Mouse (Mus musculus): Measurements from ENCODE around the gene H13. TPM values are rescaled to one million over a fixed set of nuclear protein-coding genes. Genes with fewer than 3 reads are reported as not detected.

Gene H13
- polyA plus RNA-seq, 1 experiment from 2014 or later: 173 TPM

- Histone ChIP-seq H3K4me1 (replicated peaks; ENCODE audit: control insufficient read depth, insufficient read depth, low read length) (peaks cover 3% of the 10 kb centered on the region; the same call in 1 of the 2 replicates), H3K4me2 (ENCODE audit: low read length) (peak overlapping the region; percentile 46), H3K36me3 (ENCODE audit: control insufficient read depth, insufficient read depth) (peaks cover 20% of the 10 kb centered on the region), H3K27me3 (replicated peaks; ENCODE audit: control insufficient read depth, insufficient read depth, low read length) (no peaks in the 10 kb centered on the region), H3K27ac (ENCODE audit: low read length) (no peak overlapping the region), H3K9ac (replicated peaks; ENCODE audit: low read depth, low read length) (peak overlapping the region; percentile 46; the same call in 1 of the 2 replicates), H3K4me3 (replicated peaks; ENCODE audit: low read length) (no peak overlapping the region; the same call in 1 of the 2 replicates), H3K9me3 (ENCODE audit: control insufficient read depth, low read length) (no peaks in the 10 kb centered on the region)
- ATAC-seq: no peak
- WGBS: 92% methylated on average over 13 of the region's 13 CpGs
These were observed 24.5 kb downstream of the H13 start for GRCm38 (mm10) chr2:152693735-152694134.

GRCm38 (mm10) chr2:152694708-152695107 is 25.4 kb downstream of the H13 start:
- no peak overlapping the region for H3K9ac ChIP-seq (replicated peaks; ENCODE audit: low read depth, low read length)
- no peaks in the 10 kb centered on the region for H3K9me3 ChIP-seq (ENCODE audit: control insufficient read depth, low read length)
- H3K27ac ChIP-seq (ENCODE audit: low read length): no peak overlapping the region
- no peak for ATAC-seq
- peaks cover 20% of the 10 kb centered on the region for H3K36me3 ChIP-seq (ENCODE audit: control insufficient read depth, insufficient read depth)
- H3K4me1 ChIP-seq (replicated peaks; ENCODE audit: control insufficient read depth, insufficient read depth, low read length): peaks cover 3% of the 10 kb centered on the region; the same call in 1 of the 2 replicates
- no peak overlapping the region for H3K4me2 ChIP-seq (ENCODE audit: low read length)
- WGBS: 82% methylated on average over 7 of the region's 7 CpGs
- no peaks in the 10 kb centered on the region for H3K27me3 ChIP-seq (replicated peaks; ENCODE audit: control insufficient read depth, insufficient read depth, low read length)
- no peak overlapping the region for H3K4me3 ChIP-seq (replicated peaks; ENCODE audit: low read length)

GRCm38 (mm10) chr2:152696016-152696415 is 26.8 kb downstream of the H13 start:
- no peak overlapping the region for H3K4me2 ChIP-seq (ENCODE audit: low read length)

GRCm38 (mm10) chr2:152696476-152697164 is 27.4 kb downstream of the H13 start:
- 42% methylated on average over 20 of the region's 20 CpGs for WGBS
- H3K27me3 ChIP-seq (replicated peaks; ENCODE audit: control insufficient read depth, insufficient read depth, low read length): no peaks in the 10 kb centered on the region
- H3K9ac ChIP-seq (replicated peaks; ENCODE audit: low read depth, low read length): peak overlapping the region; percentile 57
- no peak overlapping the region for H3K4me2 ChIP-seq (ENCODE audit: low read length)
- no peak overlapping the region for H3K4me3 ChIP-seq (replicated peaks; ENCODE audit: low read length)
- H3K9me3 ChIP-seq (ENCODE audit: control insufficient read depth, low read length): no peaks in the 10 kb centered on the region
- H3K36me3 ChIP-seq (ENCODE audit: control insufficient read depth, insufficient read depth): peaks cover 33% of the 10 kb centered on the region
- peaks cover 3% of the 10 kb centered on the region; the same call in 1 of the 2 replicates for H3K4me1 ChIP-seq (replicated peaks; ENCODE audit: control insufficient read depth, insufficient read depth, low read length)
- peak overlapping the region; percentile 39; the same call in 1 of the 2 replicates for H3K27ac ChIP-seq (ENCODE audit: low read length)
- peak; percentile 78 for ATAC-seq

More at GRCm38 (mm10) chr2:152696016-152696415, 26.8 kb downstream of the H13 start:
- Histone ChIP-seq H3K9me3 (ENCODE audit: control insufficient read depth, low read length) (no peaks in the 10 kb centered on the region), H3K27me3 (replicated peaks; ENCODE audit: control insufficient read depth, insufficient read depth, low read length) (no peaks in the 10 kb centered on the region), H3K9ac (replicated peaks; ENCODE audit: low read depth, low read length) (peak overlapping the region; percentile 57; the same call in 1 of the 2 replicates), H3K4me1 (replicated peaks; ENCODE audit: control insufficient read depth, insufficient read depth, low read length) (peaks cover 3% of the 10 kb centered on the region; the same call in 1 of the 2 replicates), H3K27ac (ENCODE audit: low read length) (no peak overlapping the region), H3K36me3 (ENCODE audit: control insufficient read depth, insufficient read depth) (peaks cover 28% of the 10 kb centered on the region), H3K4me3 (replicated peaks; ENCODE audit: low read length) (no peak overlapping the region)
- 71% methylated on average over 10 of the region's 10 CpGs for WGBS
- peak; percentile 2; the same call in 1 of the 2 replicates for ATAC-seq

- WGBS: 96% methylated on average over 10 of the region's 10 CpGs
- H3K9me3 ChIP-seq (ENCODE audit: control insufficient read depth, low read length): no peaks in the 10 kb centered on the region
- no peak for ATAC-seq
- H3K27ac ChIP-seq (ENCODE audit: low read length): no peak overlapping the region
- no peak overlapping the region for H3K4me3 ChIP-seq (replicated peaks; ENCODE audit: low read length)
- H3K4me2 ChIP-seq (ENCODE audit: low read length): no peak overlapping the region
- H3K27me3 ChIP-seq (replicated peaks; ENCODE audit: control insufficient read depth, insufficient read depth, low read length): no peaks in the 10 kb centered on the region
- H3K9ac ChIP-seq (replicated peaks; ENCODE audit: low read depth, low read length): no peak overlapping the region
- H3K36me3 ChIP-seq (ENCODE audit: control insufficient read depth, insufficient read depth): peaks cover 46% of the 10 kb centered on the region
- no peaks in the 10 kb centered on the region; the same call in 1 of the 2 replicates for H3K4me1 ChIP-seq (replicated peaks; ENCODE audit: control insufficient read depth, insufficient read depth, low read length)
These were observed 30.9 kb downstream of the H13 start for GRCm38 (mm10) chr2:152700138-152700537.

GRCm38 (mm10) chr2:152700725-152701124 is 31.5 kb downstream of the H13 start:
- Histone ChIP-seq H3K9ac (replicated peaks; ENCODE audit: low read depth, low read length) (no peak overlapping the region), H3K4me1 (replicated peaks; ENCODE audit: control insufficient read depth, insufficient read depth, low read length) (peaks cover 2% of the 10 kb centered on the region; the same call in 1 of the 2 replicates), H3K27me3 (replicated peaks; ENCODE audit: control insufficient read depth, insufficient read depth, low read length) (no peaks in the 10 kb centered on the region), H3K4me2 (ENCODE audit: low read length) (no peak overlapping the region), H3K4me3 (replicated peaks; ENCODE audit: low read length) (no peak overlapping the region), H3K9me3 (ENCODE audit: control insufficient read depth, low read length) (no peaks in the 10 kb centered on the region), H3K36me3 (ENCODE audit: control insufficient read depth, insufficient read depth) (peaks cover 45% of the 10 kb centered on the region), H3K27ac (ENCODE audit: low read length) (no peak overlapping the region)
- no peak for ATAC-seq
- 91% methylated on average over 8 of the region's 8 CpGs for WGBS

GRCm38 (mm10) chr2:152703596-152704255 is 34.5 kb downstream of the H13 start:
- ATAC-seq: no peak

GRCm38 (mm10) chr2:152704256-152704605 is 35.0 kb downstream of the H13 start:
- Histone ChIP-seq H3K4me3 (replicated peaks; ENCODE audit: low read length) (no peak overlapping the region), H3K27ac (ENCODE audit: low read length) (no peak overlapping the region), H3K9ac (replicated peaks; ENCODE audit: low read depth, low read length) (no peak overlapping the region), H3K27me3 (replicated peaks; ENCODE audit: control insufficient read depth, insufficient read depth, low read length) (no peaks in the 10 kb centered on the region), H3K4me1 (replicated peaks; ENCODE audit: control insufficient read depth, insufficient read depth, low read length) (peaks cover 15% of the 10 kb centered on the region), H3K4me2 (ENCODE audit: low read length) (no peak overlapping the region), H3K36me3 (ENCODE audit: control insufficient read depth, insufficient read depth) (peaks cover 29% of the 10 kb centered on the region), H3K9me3 (ENCODE audit: control insufficient read depth, low read length) (no peaks in the 10 kb centered on the region)
- no peak for ATAC-seq
- 89% methylated on average over 5 of the region's 5 CpGs for WGBS

More at GRCm38 (mm10) chr2:152703596-152704255, 34.5 kb downstream of the H13 start:
- H3K9me3 ChIP-seq (ENCODE audit: control insufficient read depth, low read length): no peaks in the 10 kb centered on the region
- H3K4me2 ChIP-seq (ENCODE audit: low read length): no peak overlapping the region
- WGBS: 92% methylated on average over 21 of the region's 21 CpGs
- H3K9ac ChIP-seq (replicated peaks; ENCODE audit: low read depth, low read length): no peak overlapping the region
- H3K4me3 ChIP-seq (replicated peaks; ENCODE audit: low read length): no peak overlapping the region
- peaks cover 30% of the 10 kb centered on the region for H3K36me3 ChIP-seq (ENCODE audit: control insufficient read depth, insufficient read depth)
- H3K27ac ChIP-seq (ENCODE audit: low read length): no peak overlapping the region
- H3K27me3 ChIP-seq (replicated peaks; ENCODE audit: control insufficient read depth, insufficient read depth, low read length): no peaks in the 10 kb centered on the region
- H3K4me1 ChIP-seq (replicated peaks; ENCODE audit: control insufficient read depth, insufficient read depth, low read length): peaks cover 15% of the 10 kb centered on the region

- Histone ChIP-seq H3K36me3 (ENCODE audit: control insufficient read depth, insufficient read depth) (peaks cover 27% of the 10 kb centered on the region), H3K9ac (replicated peaks; ENCODE audit: low read depth, low read length) (no peak overlapping the region), H3K4me1 (replicated peaks; ENCODE audit: control insufficient read depth, insufficient read depth, low read length) (peaks cover 15% of the 10 kb centered on the region), H3K4me2 (ENCODE audit: low read length) (no peak overlapping the region), H3K27me3 (replicated peaks; ENCODE audit: control insufficient read depth, insufficient read depth, low read length) (no peaks in the 10 kb centered on the region), H3K9me3 (ENCODE audit: control insufficient read depth, low read length) (no peaks in the 10 kb centered on the region), H3K4me3 (replicated peaks; ENCODE audit: low read length) (no peak overlapping the region), H3K27ac (ENCODE audit: low read length) (no peak overlapping the region)
- WGBS: 88% methylated on average over 14 of the region's 14 CpGs
- ATAC-seq: no peak
These were observed 35.6 kb downstream of the H13 start for GRCm38 (mm10) chr2:152704811-152705370.

All from forebrain, embryonic 16.5 days (tissue).